Mouse (Mus musculus) kidney, adult 9 months (tissue): ENCODE results near the gene Vmn2r114.
"Not testable (repeated sequence)": the region's sequence is repeated elsewhere in the genome, so short reads cannot be mapped to it uniquely, and the experiment has no call there.

ENCODE experiments used
- DNase-seq: peaks from one replicate; pipeline ENCODE4 v3.0.0; 2022

Gene Vmn2r114

GRCm38 (mm10) chr17:23312437-23312836 lies at the start of gene Vmn2r114:
Vmn2r114 (minus strand) TSS chr17:23312537.
- not testable (repeated sequence) for DNase-seq

- DNase-seq = no peak
Observed at GRCm38 (mm10) chr17:23351644-23352043, 39.3 kb upstream of the Vmn2r114 start.

GRCm38 (mm10) chr17:23343441-23343840 lies 31.1 kb upstream of the Vmn2r114 start, which contains the start of gene Vmn2r115:
Vmn2r115 (plus strand) TSS chr17:23343741.
- DNase-seq = not testable (repeated sequence)

- no peak for DNase-seq
Observed at GRCm38 (mm10) chr17:23330657-23331056, 18.3 kb upstream of the Vmn2r114 start.
